Mouse (Mus musculus): ENCODE measurements around the gene Ndfip2.

The Ndfip2 gene

GRCm38 (mm10) chr14:105258379-105259034 lies at the start of gene Ndfip2:
TSS of gene Ndfip2 (plus strand) at chr14:105258573.
- DNase-seq (ENCODE audit: low read depth, low spot score), result peak; percentile 76

- DNase-seq (ENCODE audit: low read depth, low spot score), result no peak
Measured at GRCm38 (mm10) chr14:105219525-105220376, 38.6 kb upstream of the Ndfip2 start.

- no peak for DNase-seq (ENCODE audit: low read depth, low spot score)
Measured at GRCm38 (mm10) chr14:105222240-105222639, 36.1 kb upstream of the Ndfip2 start.

GRCm38 (mm10) chr14:105225790-105226189 lies 32.6 kb upstream of the Ndfip2 start:
- no peak for DNase-seq (ENCODE audit: low read depth, low spot score)

- peak; percentile 13 for DNase-seq (ENCODE audit: low read depth, low spot score)
Measured at GRCm38 (mm10) chr14:105232421-105232820, 26.0 kb upstream of the Ndfip2 start.

- DNase-seq (ENCODE audit: low read depth, low spot score), result no peak
Measured at GRCm38 (mm10) chr14:105236596-105236995, 21.8 kb upstream of the Ndfip2 start.

GRCm38 (mm10) chr14:105237736-105238135 lies 20.6 kb upstream of the Ndfip2 start:
- DNase-seq (ENCODE audit: low read depth, low spot score), result no peak

GRCm38 (mm10) chr14:105238450-105239038 lies 19.8 kb upstream of the Ndfip2 start:
- DNase-seq (ENCODE audit: low read depth, low spot score), result no peak

- DNase-seq (ENCODE audit: low read depth, low spot score), result no peak
Measured at GRCm38 (mm10) chr14:105240120-105240519, 18.3 kb upstream of the Ndfip2 start.

- no peak for DNase-seq (ENCODE audit: low read depth, low spot score)
Measured at GRCm38 (mm10) chr14:105243805-105244443, 14.4 kb upstream of the Ndfip2 start.

- DNase-seq (ENCODE audit: low read depth, low spot score), result no peak
Measured at GRCm38 (mm10) chr14:105251038-105251437, 7.3 kb upstream of the Ndfip2 start.

GRCm38 (mm10) chr14:105253304-105253703 lies 5.1 kb upstream of the Ndfip2 start:
- no peak for DNase-seq (ENCODE audit: low read depth, low spot score)

GRCm38 (mm10) chr14:105254401-105254800 lies 4.0 kb upstream of the Ndfip2 start:
- no peak for DNase-seq (ENCODE audit: low read depth, low spot score)

- DNase-seq (ENCODE audit: low read depth, low spot score), result no peak
Measured at GRCm38 (mm10) chr14:105255620-105256019, 2.8 kb upstream of the Ndfip2 start.

- DNase-seq (ENCODE audit: low read depth, low spot score), result no peak
Measured at GRCm38 (mm10) chr14:105259035-105259880, 885 bp downstream of the Ndfip2 start.

- DNase-seq (ENCODE audit: low read depth, low spot score), result no peak
Measured at GRCm38 (mm10) chr14:105262923-105263322, 4.5 kb downstream of the Ndfip2 start.

- DNase-seq (ENCODE audit: low read depth, low spot score), result no peak
Measured at GRCm38 (mm10) chr14:105267095-105267494, 8.7 kb downstream of the Ndfip2 start.

GRCm38 (mm10) chr14:105272030-105272429 lies 13.7 kb downstream of the Ndfip2 start:
- no peak for DNase-seq (ENCODE audit: low read depth, low spot score)

- no peak for DNase-seq (ENCODE audit: low read depth, low spot score)
Measured at GRCm38 (mm10) chr14:105272539-105272938, 14.2 kb downstream of the Ndfip2 start.

GRCm38 (mm10) chr14:105275196-105275595 lies 16.8 kb downstream of the Ndfip2 start:
- DNase-seq (ENCODE audit: low read depth, low spot score), result no peak

GRCm38 (mm10) chr14:105277277-105277676 lies 18.9 kb downstream of the Ndfip2 start:
- no peak for DNase-seq (ENCODE audit: low read depth, low spot score)
